Mouse (Mus musculus) forebrain, embryonic 11.5 days (tissue): ENCODE measurements around the gene Nutf2-ps1. TPM values are rescaled to one million over a fixed set of nuclear protein-coding genes. Genes with fewer than 3 reads are reported as not detected.
"Not testable (repeated sequence)": the region's sequence is repeated elsewhere in the genome, so short reads cannot be mapped to it uniquely, and the experiment has no call there.

Source experiments
- ATAC-seq: fragments of 200-750 bp; cut with Nextera tagmentation; replicated peaks from 2 replicates; pipeline ENCODE4 v1.8.0; 2017; ENCODE audit warnings: moderate TSS enrichment; ENCODE audit not compliant: low FRiP score
- DNase-seq: peaks from one replicate; pipeline ENCODE4 v3.0.0-alpha.2; 2017; ENCODE audit warnings: low spot score
- H3K27ac ChIP-seq: fragments of 300-500 bp; sonication (generic); 2 replicates; pipeline ENCODE4 v1.5.1; 2014; ENCODE audit warnings: low read depth, low read length
- H3K27me3 ChIP-seq: fragments of 300-500 bp; sonication (generic); 2 replicates; pipeline ENCODE4 v1.6.1; 2014; ENCODE audit warnings: mild to moderate bottlenecking, low read length, mixed read lengths; ENCODE audit not compliant: control insufficient read depth, insufficient read depth
- H3K36me3 ChIP-seq: fragments of 300-500 bp; sonication (generic); 2 replicates; pipeline ENCODE4 v1.6.1; 2014; ENCODE audit warnings: mild to moderate bottlenecking, low read length, moderate library complexity, mixed read lengths; ENCODE audit not compliant: control insufficient read depth, insufficient read depth
- H3K4me1 ChIP-seq: fragments of 300-500 bp; sonication (generic); replicated peaks from 2 replicates; pipeline ENCODE4 v1.6.1; 2014; ENCODE audit warnings: low read length, mixed read lengths; ENCODE audit not compliant: control insufficient read depth, insufficient read depth
- H3K4me2 ChIP-seq: fragments of 300-500 bp; sonication (generic); 2 replicates; pipeline ENCODE4 v1.6.1; 2014; ENCODE audit warnings: low read depth, mild to moderate bottlenecking, low read length, moderate library complexity, mixed read lengths; ENCODE audit not compliant: severe bottlenecking
- H3K4me3 ChIP-seq: fragments of 300-500 bp; sonication (generic); 2 replicates; pipeline ENCODE4 v1.5.1; 2014; ENCODE audit warnings: low read depth, low read length
- H3K9ac ChIP-seq: fragments of 300-500 bp; sonication (generic); 2 replicates; pipeline ENCODE4 v1.6.1; 2014; ENCODE audit warnings: low read length
- H3K9me3 ChIP-seq: fragments of 300-500 bp; sonication (generic); 2 replicates; pipeline ENCODE4 v1.6.1; 2016; ENCODE audit warnings: low read length, mixed read lengths; ENCODE audit not compliant: control insufficient read depth
- WGBS: fragments of 180-500 bp; shearing (Covaris S2); extraction: QIAGEN DNeasy Blood & Tissue Kit; methylation state at CpG from one replicate; pipeline ENCODE4 v1.1.7; 2014; 5-methylcytosine and 5-hydroxymethylcytosine counted together
- polyA plus RNA-seq: library from polyadenylated mRNA; unstranded; fragments of >200 nt; fragmentation: Nextera tagmentation; extraction: Ambion mirVana; gene quantifications from 2 replicates; pipeline ENCODE4 v1.2.1, GENCODE M21; 2014

Gene Nutf2-ps1
- 433 and 467 TPM in 2 replicates for polyA plus RNA-seq

GRCm38 (mm10) chr19:53588968-53589367, at the start of gene Nutf2-ps1:
Gene Nutf2-ps1, minus strand, starts transcription at chr19:53589068.
- not testable (repeated sequence) for H3K4me1 ChIP-seq, H3K4me2 ChIP-seq, ATAC-seq, H3K4me3 ChIP-seq, H3K27ac ChIP-seq, DNase-seq, H3K9me3 ChIP-seq, H3K36me3 ChIP-seq, H3K9ac ChIP-seq, H3K27me3 ChIP-seq
- WGBS, result 93% methylated on average over 7 of the region's 7 CpGs

- Histone ChIP-seq H3K9me3 (no peaks in the 10 kb centered on the region), H3K4me1 (no peaks in the 10 kb centered on the region), H3K4me3 (no peak overlapping the region), H3K27me3 (no peaks in the 10 kb centered on the region), H3K9ac (no peak overlapping the region), H3K36me3 (peaks cover 12% of the 10 kb centered on the region; the same call in 1 of the 2 replicates), H3K27ac (no peak overlapping the region), H3K4me2 (no peak overlapping the region)
- DNase-seq (no peak), ATAC-seq (no peak)
- 95% methylated on average over 2 of the region's 2 CpGs for WGBS
Observed at GRCm38 (mm10) chr19:53638041-53638440, 49.2 kb upstream of the Nutf2-ps1 start.

DNA sequence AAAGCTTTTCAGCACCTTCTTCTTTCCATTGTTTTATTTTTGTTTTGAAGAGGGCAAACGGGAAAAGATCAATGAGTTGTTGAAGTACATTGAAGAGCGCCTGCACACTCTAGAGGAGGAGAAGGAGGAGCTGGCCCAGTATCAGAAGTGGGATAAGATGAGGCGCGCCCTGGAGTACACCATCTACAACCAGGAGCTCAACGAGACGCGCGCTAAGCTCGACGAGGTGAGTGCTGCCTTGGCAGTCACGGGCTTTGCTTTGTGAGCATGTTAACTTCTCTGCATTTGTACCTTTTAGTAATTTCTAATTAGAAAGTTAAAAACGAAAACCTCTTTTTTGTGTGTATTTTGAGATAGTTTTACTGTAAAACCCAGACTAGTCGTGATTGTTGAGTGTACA, 32.8 kb upstream of the Nutf2-ps1 start:
- no peaks in the 10 kb centered on the region for H3K9me3 ChIP-seq
- 94% methylated on average over 13 of the region's 13 CpGs for WGBS

DNA sequence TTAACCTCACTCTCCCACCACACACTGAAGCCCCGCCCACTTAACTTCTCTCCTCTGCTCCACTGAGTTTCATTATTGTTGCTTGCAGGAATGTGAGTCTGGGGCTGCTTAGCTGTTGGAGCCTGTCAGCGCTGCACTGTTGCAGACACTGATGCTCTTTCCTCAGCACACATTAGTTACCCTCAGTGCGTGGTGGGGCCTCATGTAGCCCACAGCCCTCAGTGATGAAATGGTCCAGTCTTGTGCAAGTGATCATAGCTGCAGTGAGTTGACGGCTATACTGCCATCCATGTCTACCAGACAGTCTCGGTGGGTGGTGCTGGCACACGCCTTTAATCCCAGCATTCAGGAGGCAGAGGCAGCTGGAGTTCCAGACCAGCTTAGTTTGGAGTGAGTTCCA, 20.1 kb upstream of the Nutf2-ps1 start:
- H3K9ac ChIP-seq, result no peak overlapping the region

More for the DNA sequence above, 32.8 kb upstream of the Nutf2-ps1 start:
- H3K4me1 ChIP-seq, result no peaks in the 10 kb centered on the region
- no peak overlapping the region for H3K27ac ChIP-seq
- no peak overlapping the region for H3K4me3 ChIP-seq
- peaks cover 7% of the 10 kb centered on the region for H3K36me3 ChIP-seq
- ATAC-seq, result no peak
- H3K9ac ChIP-seq, result no peak overlapping the region
- DNase-seq, result no peak
- no peaks in the 10 kb centered on the region for H3K27me3 ChIP-seq
- H3K4me2 ChIP-seq, result no peak overlapping the region

GRCm38 (mm10) chr19:53601363-53601655, 12.4 kb upstream of the Nutf2-ps1 start:
- Histone ChIP-seq H3K27ac (no peak overlapping the region), H3K27me3 (no peaks in the 10 kb centered on the region), H3K36me3 (no peaks in the 10 kb centered on the region), H3K4me3 (peak overlapping the region; percentile 99), H3K4me1 (peaks cover 2% of the 10 kb centered on the region; the same call in 1 of the 2 replicates), H3K9me3 (no peaks in the 10 kb centered on the region), H3K4me2 (peak overlapping the region; percentile 96), H3K9ac (peak overlapping the region; percentile 96)
- 19% methylated on average over 11 of the region's 11 CpGs for WGBS
- no peak for ATAC-seq
- DNase-seq, result no peak

More for the DNA sequence above, 20.1 kb upstream of the Nutf2-ps1 start:
- H3K4me1 ChIP-seq, result no peaks in the 10 kb centered on the region
- no peak overlapping the region for H3K27ac ChIP-seq
- H3K4me3 ChIP-seq, result no peak overlapping the region
- DNase-seq, result no peak
- 56% methylated on average over 6 of the region's 6 CpGs for WGBS
- H3K9me3 ChIP-seq, result no peaks in the 10 kb centered on the region
- no peaks in the 10 kb centered on the region for H3K36me3 ChIP-seq
- no peaks in the 10 kb centered on the region for H3K27me3 ChIP-seq
- peak; percentile 63; the same call in 1 of the 2 replicates for ATAC-seq
- no peak overlapping the region for H3K4me2 ChIP-seq

- Histone ChIP-seq H3K27me3 (no peaks in the 10 kb centered on the region), H3K36me3 (no peaks in the 10 kb centered on the region), H3K9ac (peak overlapping the region; percentile 96), H3K4me3 (peak overlapping the region; percentile 99), H3K4me2 (peak overlapping the region; percentile 96), H3K4me1 (peaks cover 2% of the 10 kb centered on the region; the same call in 1 of the 2 replicates), H3K27ac (peak overlapping the region; percentile 95), H3K9me3 (no peaks in the 10 kb centered on the region)
- DNase-seq (peak; percentile 67), ATAC-seq (peak; percentile 75)
- WGBS, result under 1% methylated on average over 60 of the region's 82 CpGs
Observed at GRCm38 (mm10) chr19:53600549-53601362, 11.9 kb upstream of the Nutf2-ps1 start.

- H3K27me3 ChIP-seq, result no peaks in the 10 kb centered on the region
- peak within 1 kb of the TSS; percentile 95 for H3K27ac ChIP-seq
- peak within 1 kb of the TSS; percentile 96 for H3K4me2 ChIP-seq
- peak within 1 kb of the TSS; percentile 99 for H3K4me3 ChIP-seq
- DNase-seq (peak; percentile 99), ATAC-seq (peak; percentile 97)
- H3K36me3 ChIP-seq, result no peaks in the 10 kb centered on the region
- H3K9ac ChIP-seq, result peak within 1 kb of the TSS; percentile 96
- under 1% methylated on average over 67 of the region's 70 CpGs for WGBS
- H3K9me3 ChIP-seq, result no peaks in the 10 kb centered on the region
- H3K4me1 ChIP-seq, result peaks cover 2% of the 10 kb centered on the region; the same call in 1 of the 2 replicates
Observed at GRCm38 (mm10) chr19:53599757-53600539, 11.1 kb upstream of the Nutf2-ps1 start, which contains the start of gene Smc3. Gene Smc3, plus strand, starts transcription at chr19:53600398.

- Histone ChIP-seq H3K27ac (no peak overlapping the region), H3K4me3 (no peak overlapping the region), H3K9me3 (no peaks in the 10 kb centered on the region), H3K9ac (no peak overlapping the region), H3K36me3 (no peaks in the 10 kb centered on the region), H3K27me3 (no peaks in the 10 kb centered on the region), H3K4me1 (peaks cover 2% of the 10 kb centered on the region; the same call in 1 of the 2 replicates), H3K4me2 (no peak overlapping the region)
- no peak for DNase-seq
- 66% methylated on average over 7 of the region's 7 CpGs for WGBS
- ATAC-seq, result no peak
Observed at GRCm38 (mm10) chr19:53596723-53597474, 8.0 kb upstream of the Nutf2-ps1 start.
